Mouse (Mus musculus): ENCODE results near the gene Dhcr7.

DNA sequence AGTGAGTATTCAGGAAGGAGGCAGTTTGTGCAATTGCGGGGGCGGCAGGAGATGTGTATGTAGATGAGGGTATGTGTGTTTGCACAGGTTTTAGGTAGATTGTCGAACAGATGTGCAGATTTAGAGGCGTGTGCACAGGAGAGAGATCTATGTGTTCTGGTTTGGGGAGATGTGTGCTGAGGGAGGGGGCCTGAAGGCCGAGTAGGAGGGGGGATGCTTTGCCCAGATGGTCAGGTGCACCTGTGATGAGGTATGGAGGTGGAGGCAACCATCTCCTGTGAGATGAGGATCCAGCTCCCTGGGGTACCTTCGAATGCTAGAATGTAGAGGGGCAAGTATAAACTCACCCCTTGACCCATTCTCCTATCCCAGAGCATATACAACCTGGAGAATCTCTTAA is 7.5 kb downstream of the Dhcr7 start:
- no peak for TF ChIP-seq CTCF (IDR thresholded peaks at IDR 0.05; ENCODE audit: low read depth)
- no peak for TF ChIP-seq EP300 (IDR thresholded peaks at IDR 0.05; ENCODE audit: low read depth)

All from liver, embryonic 14.5 days (tissue).